Mouse (Mus musculus) small intestine, adult 2 months (tissue): ENCODE results near the gene Yes1.

Experiments
- CTCF ChIP-seq: fragments of 200-500 bp; IDR thresholded peaks from 2 replicates; pipeline ENCODE4 v1.5.1; 2012; ENCODE audit warnings: low read depth, mild to moderate bottlenecking, control low read depth, inconsistent platforms, low read length, moderate library complexity, mixed read lengths; ENCODE audit not compliant: insufficient replicate concordance, insufficient read length; ENCODE audit errors: extremely low read depth
- POLR2A ChIP-seq: fragments of 200-500 bp; IDR thresholded peaks from 2 replicates; pipeline ENCODE4 v1.6.1; 2012; ENCODE audit warnings: low read depth, mild to moderate bottlenecking, control low read depth, inconsistent platforms, low read length, moderate library complexity

GRCm38 (mm10) chr5:32713703-32714467 lies 102.9 kb downstream of the Yes1 start:
- peak; percentile 99 for TF ChIP-seq CTCF
- peak; percentile 44; the same call in 1 of the 2 replicates for TF ChIP-seq POLR2A
